In genomic region chr16:63170101-63170500, GRCm38 (mm10) we compare ENCODE assay signal across 21 mouse cellular contexts.
"Had no signal": no experiment of that assay in that cellular context is flagged by ENCODE, and none has a peak within 500 bp of the region (broad histone marks: within the 10 kb centered on the region; RNA-seq: fewer than 3 reads in every experiment).

No protein-coding gene starts in this region.

- H3K9ac ChIP-seq: liver, embryonic 15.5 days; liver, postnatal 0 days; lung, embryonic 15.5 days; midbrain, embryonic 12.5 days; midbrain, embryonic 15.5 days; neural tube, embryonic 13.5 days; neural tube, embryonic 15.5 days had no signal

- H3K4me2 ChIP-seq: liver, embryonic 15.5 days; lung, embryonic 15.5 days; midbrain, embryonic 12.5 days; midbrain, embryonic 15.5 days; neural tube, embryonic 13.5 days; neural tube, embryonic 15.5 days had no signal

- H3K27me3 ChIP-seq: liver, embryonic 15.5 days; lung, embryonic 15.5 days; megakaryocyte, embryonic 14.5 days; midbrain, embryonic 12.5 days; midbrain, embryonic 15.5 days; neural tube, embryonic 13.5 days; neural tube, embryonic 15.5 days had no signal

- H3K4me3 ChIP-seq: liver, embryonic 15.5 days; lung, embryonic 15.5 days; megakaryocyte, embryonic 14.5 days; midbrain, embryonic 12.5 days; midbrain, embryonic 15.5 days; neural tube, embryonic 13.5 days; neural tube, embryonic 15.5 days had no signal

- H3K4me1 ChIP-seq: liver, embryonic 15.5 days; lung, embryonic 15.5 days; megakaryocyte, embryonic 14.5 days; midbrain, embryonic 12.5 days; midbrain, embryonic 15.5 days; neural tube, embryonic 13.5 days; neural tube, embryonic 15.5 days had no signal

- H3K9me3 ChIP-seq: liver, embryonic 15.5 days; lung, embryonic 15.5 days; midbrain, embryonic 12.5 days; midbrain, embryonic 15.5 days; neural tube, embryonic 13.5 days; neural tube, embryonic 15.5 days had no signal

- ATAC-seq: liver, postnatal 0 days; lung, postnatal 0 days; midbrain, embryonic 15.5 days had no signal

- DNase-seq: liver, postnatal 0 days; lung, adult 2 months; lung, postnatal 14 days; lung, postnatal 36 days; retina, postnatal 1 day; right cerebral cortex, adult 18-20 months; right cerebral cortex, postnatal 25 days; right cerebral cortex, postnatal 4 days; spleen, adult 18-20 months; thymus, adult 18-20 months; thymus, postnatal 14 days; thymus, postnatal 36 days had no signal

- H3K27ac ChIP-seq: liver, embryonic 15.5 days; lung, embryonic 15.5 days; macrophage; midbrain, embryonic 12.5 days; midbrain, embryonic 15.5 days; neural tube, embryonic 13.5 days; neural tube, embryonic 15.5 days had no signal

- H3K36me3 ChIP-seq: liver, embryonic 15.5 days; lung, embryonic 15.5 days; midbrain, embryonic 12.5 days; midbrain, embryonic 15.5 days; neural tube, embryonic 13.5 days; neural tube, embryonic 15.5 days had no signal
